Mouse (Mus musculus): ENCODE data around the gene Pramef6. TPM values are rescaled to one million over a fixed set of nuclear protein-coding genes. Genes with fewer than 3 reads are reported as not detected.
"Not testable (repeated sequence)": the region's sequence is repeated elsewhere in the genome, so short reads cannot be mapped to it uniquely, and the experiment has no call there.

Gene Pramef6
- polyA plus RNA-seq (2014; fragmentation: Nextera tagmentation; extraction: Ambion mirVana), result not detected in 2 replicates

DNA sequence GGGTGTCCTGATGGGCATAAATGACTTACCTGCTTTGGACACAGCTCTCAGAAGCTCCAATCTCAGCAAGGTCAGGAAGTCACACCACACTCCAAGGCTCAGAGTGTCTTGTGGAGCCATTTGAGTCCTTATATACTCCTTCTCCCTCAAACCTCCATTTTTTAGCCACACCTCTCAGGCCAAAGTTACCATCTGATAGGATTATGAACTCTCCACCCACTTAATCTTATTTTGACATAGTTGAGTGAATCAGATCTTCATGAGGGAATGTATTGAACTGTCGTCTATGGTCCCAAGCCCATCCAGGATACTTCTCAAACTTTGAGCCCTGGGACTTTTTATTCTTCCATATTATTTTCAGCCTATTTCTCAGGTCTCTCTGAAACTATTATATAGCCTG, at the start of gene Pramef6:
TSS of gene Pramef6 (minus strand) at position 101 of the 400 bp plus-strand sequence.
- 94% methylated on average over 1 of the region's 1 CpGs for WGBS
- not testable (repeated sequence) for H3K9me3 ChIP-seq (ENCODE audit: control insufficient read depth, low read length); DNase-seq (ENCODE audit: low spot score); H3K36me3 ChIP-seq (ENCODE audit: control insufficient read depth, insufficient read depth, low read length); H3K4me3 ChIP-seq (ENCODE audit: low read depth, low read length); H3K9ac ChIP-seq (ENCODE audit: low read depth, low read length); H3K27me3 ChIP-seq (ENCODE audit: control insufficient read depth, insufficient read depth, low read length); H3K27ac ChIP-seq (ENCODE audit: low read depth, low read length); H3K4me1 ChIP-seq (replicated peaks; ENCODE audit: control insufficient read depth, insufficient read depth, low read length); H3K4me2 ChIP-seq (replicated peaks; ENCODE audit: low read depth, low read length); ATAC-seq (ENCODE audit: low FRiP score)

DNA sequence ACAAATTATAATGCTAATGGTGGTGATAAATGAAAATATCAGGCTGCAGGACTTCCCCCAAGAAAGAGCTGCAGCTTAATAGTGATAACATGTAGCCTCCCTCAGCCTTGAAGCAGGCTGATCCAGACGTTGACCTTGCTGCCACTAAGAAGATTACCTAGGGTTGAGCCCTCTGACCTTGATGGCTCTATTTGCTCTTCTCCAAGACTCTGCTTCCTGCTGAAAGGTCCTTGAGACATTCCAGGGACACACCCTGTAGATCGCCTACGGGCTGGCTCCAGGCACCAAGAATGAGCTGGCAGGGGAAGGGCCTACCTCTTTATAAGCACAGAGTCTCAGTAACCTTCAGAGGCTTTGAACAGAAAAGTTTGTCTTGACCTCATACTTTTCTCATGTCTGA, 5.8 kb downstream of the Pramef6 start:
- H3K27me3 ChIP-seq (ENCODE audit: control insufficient read depth, insufficient read depth, low read length); H3K4me3 ChIP-seq (ENCODE audit: low read depth, low read length); ATAC-seq (ENCODE audit: low FRiP score); H3K4me1 ChIP-seq (replicated peaks; ENCODE audit: control insufficient read depth, insufficient read depth, low read length); H3K9ac ChIP-seq (ENCODE audit: low read depth, low read length); H3K36me3 ChIP-seq (ENCODE audit: control insufficient read depth, insufficient read depth, low read length); H3K9me3 ChIP-seq (ENCODE audit: control insufficient read depth, low read length); H3K4me2 ChIP-seq (replicated peaks; ENCODE audit: low read depth, low read length); H3K27ac ChIP-seq (ENCODE audit: low read depth, low read length); DNase-seq (ENCODE audit: low spot score): not testable (repeated sequence)
- WGBS, result 90% methylated on average over 3 of the region's 3 CpGs

DNA sequence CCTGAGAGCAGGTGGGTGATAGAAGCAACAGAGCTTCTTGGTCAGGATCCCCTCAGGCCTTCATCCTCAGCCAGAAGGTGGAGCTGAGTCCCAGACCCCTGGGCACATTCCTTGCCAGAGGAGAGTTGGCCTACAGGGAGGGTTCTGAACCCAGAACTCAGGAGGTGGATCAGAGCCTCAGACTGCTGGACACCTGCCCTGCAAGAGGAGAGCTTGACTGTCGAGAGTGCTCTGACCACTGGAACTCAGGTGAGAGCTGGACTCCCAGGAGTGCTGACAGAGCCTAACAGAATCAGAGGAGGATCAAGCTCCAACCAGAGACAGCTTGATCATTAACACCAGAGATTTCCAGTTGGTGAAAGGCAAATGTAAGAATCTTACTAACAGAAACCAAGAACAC, 17.8 kb downstream of the Pramef6 start:
- DNase-seq (ENCODE audit: low spot score); H3K4me2 ChIP-seq (replicated peaks; ENCODE audit: low read depth, low read length); H3K36me3 ChIP-seq (ENCODE audit: control insufficient read depth, insufficient read depth, low read length); H3K9me3 ChIP-seq (ENCODE audit: control insufficient read depth, low read length); H3K27ac ChIP-seq (ENCODE audit: low read depth, low read length); H3K4me1 ChIP-seq (replicated peaks; ENCODE audit: control insufficient read depth, insufficient read depth, low read length); H3K4me3 ChIP-seq (ENCODE audit: low read depth, low read length); H3K27me3 ChIP-seq (ENCODE audit: control insufficient read depth, insufficient read depth, low read length); ATAC-seq (ENCODE audit: low FRiP score); H3K9ac ChIP-seq (ENCODE audit: low read depth, low read length): not testable (repeated sequence)
- 71% methylated on average over 1 of the region's 1 CpGs for WGBS

DNA sequence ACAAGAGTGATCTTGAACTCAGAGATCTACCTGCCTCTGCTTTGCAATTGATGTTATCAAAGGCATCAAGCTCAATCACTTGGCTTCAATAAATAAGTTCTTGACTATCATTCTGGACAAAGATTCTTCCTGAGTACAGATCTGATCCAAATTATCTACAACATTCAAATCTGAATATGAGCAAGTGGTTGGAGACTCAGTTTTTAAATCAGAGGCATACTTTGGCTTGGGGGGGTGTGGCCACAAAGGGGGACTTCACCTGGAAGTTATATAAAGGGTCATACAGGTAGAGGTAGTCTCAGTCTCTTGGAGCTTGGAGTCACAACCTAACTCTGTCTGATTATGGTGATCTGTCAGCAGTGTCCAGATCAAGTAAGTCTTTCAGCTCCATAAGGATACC, 54.0 kb downstream of the Pramef6 start, which contains the start of gene Gm13103:
TSS of gene Gm13103 (plus strand) at position 301 of the 400 bp plus-strand sequence.
- ATAC-seq (ENCODE audit: low FRiP score); H3K4me2 ChIP-seq (replicated peaks; ENCODE audit: low read depth, low read length): not testable (repeated sequence)

More for the DNA sequence above, 54.0 kb downstream of the Pramef6 start, which contains the start of gene Gm13103:
- not testable (repeated sequence) for H3K27me3 ChIP-seq (ENCODE audit: control insufficient read depth, insufficient read depth, low read length); H3K4me1 ChIP-seq (replicated peaks; ENCODE audit: control insufficient read depth, insufficient read depth, low read length); H3K9me3 ChIP-seq (ENCODE audit: control insufficient read depth, low read length); H3K9ac ChIP-seq (ENCODE audit: low read depth, low read length); DNase-seq (ENCODE audit: low spot score); H3K36me3 ChIP-seq (ENCODE audit: control insufficient read depth, insufficient read depth, low read length); H3K4me3 ChIP-seq (ENCODE audit: low read depth, low read length); H3K27ac ChIP-seq (ENCODE audit: low read depth, low read length)

Other genes starting within 250 kb of the Pramef6 start
- gene Gm13088, start 243.1 kb downstream of the Pramef6 start, polyA plus RNA-seq (2014; fragmentation: Nextera tagmentation; extraction: Ambion mirVana), result not detected in 2 replicates
- not detected in 2 replicates for gene Gm13089, start 197.7 kb downstream of the Pramef6 start, polyA plus RNA-seq (2014; fragmentation: Nextera tagmentation; extraction: Ambion mirVana)
- gene Gm13078, start 180.9 kb downstream of the Pramef6 start, polyA plus RNA-seq (2014; fragmentation: Nextera tagmentation; extraction: Ambion mirVana), result not detected in 2 replicates
- not detected in 2 replicates for gene Gm13023, start 111.0 kb downstream of the Pramef6 start, polyA plus RNA-seq (2014; fragmentation: Nextera tagmentation; extraction: Ambion mirVana)
- not detected in 2 replicates for gene Gm13084, start 84.3 kb downstream of the Pramef6 start, polyA plus RNA-seq (2014; fragmentation: Nextera tagmentation; extraction: Ambion mirVana)
- gene Gm13103, start 53.9 kb downstream of the Pramef6 start, polyA plus RNA-seq (2014; fragmentation: Nextera tagmentation; extraction: Ambion mirVana), result not detected in 2 replicates
- not detected in 2 replicates for gene Pramef25, start 50.6 kb upstream of the Pramef6 start, polyA plus RNA-seq (2014; fragmentation: Nextera tagmentation; extraction: Ambion mirVana)
- gene Gm13101, start 66.6 kb upstream of the Pramef6 start, polyA plus RNA-seq (2014; fragmentation: Nextera tagmentation; extraction: Ambion mirVana), result not detected in 2 replicates
- not detected in 2 replicates for gene Pramef17, start 94.0 kb upstream of the Pramef6 start, polyA plus RNA-seq (2014; fragmentation: Nextera tagmentation; extraction: Ambion mirVana)
- gene Pramel4, start 158.7 kb upstream of the Pramef6 start, polyA plus RNA-seq (2014; fragmentation: Nextera tagmentation; extraction: Ambion mirVana), result not detected in 2 replicates
- not detected in 2 replicates for gene Gm13102, start 206.1 kb upstream of the Pramef6 start, polyA plus RNA-seq (2014; fragmentation: Nextera tagmentation; extraction: Ambion mirVana)